Comparison of ENCODE assay signal across 14 mouse cellular contexts in the genomic region with DNA sequence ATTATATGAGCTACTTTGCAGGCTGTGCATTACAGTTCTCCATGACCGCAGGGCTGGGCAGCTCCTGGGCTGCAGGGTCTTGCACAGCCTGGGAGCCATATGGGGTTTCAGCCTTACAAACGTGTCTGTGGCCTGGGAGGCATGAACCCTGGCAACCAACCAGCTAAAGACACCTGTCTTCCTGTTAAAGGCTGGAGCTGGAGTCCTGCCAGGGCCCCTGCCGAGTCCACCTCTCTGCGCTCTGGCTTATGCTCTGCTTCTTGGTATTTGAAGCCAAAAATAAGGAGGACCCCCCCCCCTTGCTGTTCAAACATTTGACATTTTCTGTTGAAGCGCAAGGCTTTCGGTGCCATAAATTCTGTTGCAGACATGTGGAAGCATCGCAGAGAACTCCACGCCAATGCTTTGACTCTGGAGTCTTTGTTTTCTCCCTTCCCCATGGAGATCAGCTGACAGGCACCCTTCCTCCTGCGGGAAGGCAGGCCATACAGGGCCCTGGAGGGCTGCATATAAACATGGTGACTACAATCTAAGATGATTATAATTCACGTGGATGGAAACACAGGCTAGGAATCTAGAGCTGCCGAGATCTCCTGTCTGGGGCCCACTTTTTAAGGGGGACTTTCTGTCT. TPM values are rescaled to one million over a fixed set of nuclear protein-coding genes. Genes with fewer than 3 reads are reported as not detected.
DNase-seq lines count a peak whose midpoint lies in the region; ATAC-seq and TF ChIP-seq lines count a peak whose summit lies in the region.
"Had no signal": no experiment of that assay in that cellular context is flagged by ENCODE, and none has a peak within 500 bp of the region (broad histone marks: within the 10 kb centered on the region; RNA-seq: fewer than 3 reads in every experiment).

No protein-coding gene starts in this region.

- no peaks in the 10 kb centered on the region for H3K36me3 ChIP-seq in hindbrain, embryonic 15.5 days
- H3K36me3 ChIP-seq in hindbrain, embryonic 12.5 days, result no peaks in the 10 kb centered on the region
- H3K36me3 ChIP-seq in limb, embryonic 14.5 days (ENCODE audit: control insufficient read depth, insufficient read depth, low read length), result no peaks in the 10 kb centered on the region
- H3K36me3 ChIP-seq: embryonic facial prominence, embryonic 12.5 days; heart, embryonic 15.5 days; liver, embryonic 15.5 days had no signal

- peaks cover 42% of the 10 kb centered on the region for H3K4me1 ChIP-seq in hindbrain, embryonic 15.5 days (replicated peaks)
- H3K4me1 ChIP-seq in hindbrain, embryonic 12.5 days, result peaks cover 23% of the 10 kb centered on the region
- peaks cover 12% of the 10 kb centered on the region for H3K4me1 ChIP-seq in limb, embryonic 14.5 days (ENCODE audit: control insufficient read depth, insufficient read depth, low read length)
- H3K4me1 ChIP-seq: heart, embryonic 15.5 days; liver, embryonic 15.5 days had no signal

- no peaks in the 10 kb centered on the region for H3K9me3 ChIP-seq in hindbrain, embryonic 15.5 days
- H3K9me3 ChIP-seq in hindbrain, embryonic 12.5 days (replicated peaks), result no peaks in the 10 kb centered on the region
- H3K9me3 ChIP-seq in limb, embryonic 14.5 days (ENCODE audit: control insufficient read depth, low read length), result no peaks in the 10 kb centered on the region
- H3K9me3 ChIP-seq: embryonic facial prominence, embryonic 12.5 days; heart, embryonic 15.5 days; liver, embryonic 15.5 days had no signal

- peak overlapping the region; percentile 46 for H3K27ac ChIP-seq in hindbrain, embryonic 15.5 days (replicated peaks)
- H3K27ac ChIP-seq in hindbrain, embryonic 12.5 days, result no peak overlapping the region
- 0 out of 2 replicates have a peak overlapping the region, but pooled peaks have one; percentile 33 for H3K27ac ChIP-seq in limb, embryonic 14.5 days (replicated peaks; ENCODE audit: low read depth, low read length)
- H3K27ac ChIP-seq: embryonic facial prominence, embryonic 12.5 days; heart, embryonic 15.5 days; liver, embryonic 15.5 days had no signal

- no peaks in the 10 kb centered on the region for H3K27me3 ChIP-seq in hindbrain, embryonic 15.5 days
- peaks cover 3% of the 10 kb centered on the region; the same call in 1 of the 2 replicates for H3K27me3 ChIP-seq in hindbrain, embryonic 12.5 days
- no peaks in the 10 kb centered on the region for H3K27me3 ChIP-seq in limb, embryonic 14.5 days (ENCODE audit: control insufficient read depth, insufficient read depth, low read length)
- H3K27me3 ChIP-seq: embryonic facial prominence, embryonic 12.5 days; liver, embryonic 15.5 days had no signal

- no peak overlapping the region for H3K9ac ChIP-seq in hindbrain, embryonic 15.5 days
- no peak overlapping the region for H3K9ac ChIP-seq in hindbrain, embryonic 12.5 days
- no peak overlapping the region for H3K9ac ChIP-seq in limb, embryonic 14.5 days (ENCODE audit: low read depth, low read length, severe bottlenecking)
- H3K9ac ChIP-seq: embryonic facial prominence, embryonic 12.5 days; heart, embryonic 15.5 days; liver, embryonic 15.5 days had no signal

- no peak for ATAC-seq in hindbrain, embryonic 15.5 days (ENCODE audit: low FRiP score, low read depth)
- no peak for ATAC-seq in hindbrain, embryonic 12.5 days (ENCODE audit: low FRiP score)
- ATAC-seq in limb, embryonic 14.5 days (ENCODE audit: low FRiP score, low read depth), result peak; percentile 67; the same call in 1 of the 2 replicates
- ATAC-seq: CD4-positive, CD25-positive, alpha-beta regulatory T cell, adult 4 months; intestine, postnatal 0 days had no signal

- 32% methylated on average over 11 of the region's 11 CpGs for WGBS in hindbrain, embryonic 15.5 days
- 48% methylated on average over 11 of the region's 11 CpGs for WGBS in hindbrain, embryonic 12.5 days
- WGBS in limb, embryonic 14.5 days, result 21% methylated on average over 11 of the region's 11 CpGs

- H3K4me2 ChIP-seq in hindbrain, embryonic 15.5 days, result no peak overlapping the region
- H3K4me2 ChIP-seq in hindbrain, embryonic 12.5 days (replicated peaks), result no peak overlapping the region
- no peak overlapping the region for H3K4me2 ChIP-seq in limb, embryonic 14.5 days (replicated peaks; ENCODE audit: low read depth, low read length, severe bottlenecking)
- H3K4me2 ChIP-seq: embryonic facial prominence, embryonic 12.5 days; heart, embryonic 15.5 days; liver, embryonic 15.5 days had no signal

- no peak overlapping the region for H3K4me3 ChIP-seq in hindbrain, embryonic 15.5 days
- no peak overlapping the region for H3K4me3 ChIP-seq in hindbrain, embryonic 12.5 days
- no peak overlapping the region for H3K4me3 ChIP-seq in limb, embryonic 14.5 days (replicated peaks; ENCODE audit: low read length)
- H3K4me3 ChIP-seq: embryonic facial prominence, embryonic 12.5 days; heart, embryonic 15.5 days; liver, embryonic 15.5 days had no signal

- DNase-seq in right cerebral cortex, postnatal 4 days, result peak; percentile 46
- DNase-seq in right cerebral cortex, postnatal 25 days, result no peak
- DNase-seq in cerebellum, adult 8-10 months, result peak; percentile 95
- peak; percentile 65 for DNase-seq in limb, embryonic 14.5 days (ENCODE audit: low spot score)
- no peak for DNase-seq in frontal cortex, postnatal 25 days (ENCODE audit: low spot score in 2 of 2)
- DNase-seq in adipocyte (ENCODE audit: low spot score), result no peak
- DNase-seq: thymus, adult 18-20 months had no signal

- no peak for TF ChIP-seq POLR2A in limb, embryonic 14.5 days (IDR thresholded peaks at IDR 0.05; ENCODE audit: borderline replicate concordance, extremely low read depth, insufficient read depth, insufficient read length)

RNA-seq across cellular contexts. Expression of a gene that starts 23.4 kb away (rescaled TPM):
- 41.3 and 46.3 TPM in 2 replicates for polyA plus RNA-seq in hindbrain, embryonic 15.5 days (2015; fragmentation: Nextera tagmentation; extraction: Ambion mirVana)
- polyA plus RNA-seq in hindbrain, embryonic 12.5 days (2016; fragmentation: Nextera tagmentation; extraction: Ambion mirVana), result 16.0 and 16.4 TPM in 2 replicates
- 1.8 and 2.1 TPM in 2 replicates for polyA plus RNA-seq in limb, embryonic 14.5 days (2012; rRNA removed)
- 0.83 and 0.89 TPM in 2 replicates for polyA plus RNA-seq in limb, embryonic 14.5 days (2014; fragmentation: Nextera tagmentation; extraction: Ambion mirVana)
- polyA plus RNA-seq: CD4-positive, CD25-positive, alpha-beta regulatory T cell, adult 4 months had no signal

Comparison
In these comparisons a context has a peak if more than half of its experiments do, and no peak if none do; other contexts are left out.
1. DNase-seq: peak in right cerebral cortex, postnatal 4 days (single experiment), cerebellum, adult 8-10 months (single experiment) and limb, embryonic 14.5 days (single experiment); none in right cerebral cortex, postnatal 25 days (single experiment), frontal cortex, postnatal 25 days (0 of 2) and adipocyte (single experiment).